Mouse (Mus musculus) lung, embryonic 15.5 days (tissue): ENCODE data around the gene Hnrnpk. TPM values are rescaled to one million over a fixed set of nuclear protein-coding genes. Genes with fewer than 3 reads are reported as not detected.
"Not testable (repeated sequence)": the region's sequence is repeated elsewhere in the genome, so short reads cannot be mapped to it uniquely, and the experiment has no call there.

ENCODE experiments used
- ATAC-seq: fragments of 200-750 bp; cut with Nextera tagmentation; 2 replicates; pipeline ENCODE4 v1.8.0; 2017; ENCODE audit warnings: moderate number of reproducible peaks, borderline replicate concordance; ENCODE audit not compliant: low FRiP score, low TSS enrichment; ENCODE audit errors: extremely low read depth
- H3K27ac ChIP-seq: fragments of 300-500 bp; sonication (generic); 2 replicates; pipeline ENCODE4 v1.5.1; 2015; ENCODE audit warnings: moderate library complexity, mild to moderate bottlenecking, inconsistent platforms
- H3K27me3 ChIP-seq: fragments of 300-500 bp; sonication (generic); 2 replicates; pipeline ENCODE4 v1.6.1; 2015; ENCODE audit warnings: inconsistent platforms
- H3K36me3 ChIP-seq: fragments of 300-500 bp; sonication (generic); 2 replicates; pipeline ENCODE4 v1.6.1; 2015; ENCODE audit warnings: inconsistent platforms
- H3K4me1 ChIP-seq: fragments of 300-500 bp; sonication (generic); 2 replicates; pipeline ENCODE4 v1.6.1; 2015; ENCODE audit warnings: inconsistent platforms
- H3K4me2 ChIP-seq: fragments of 300-500 bp; sonication (generic); 2 replicates; pipeline ENCODE4 v1.6.1; 2015; ENCODE audit warnings: inconsistent platforms, mild to moderate bottlenecking, moderate library complexity
- H3K4me3 ChIP-seq: fragments of 300-500 bp; sonication (generic); 2 replicates; pipeline ENCODE4 v1.5.1; 2015; ENCODE audit warnings: mild to moderate bottlenecking, inconsistent platforms
- H3K9ac ChIP-seq: fragments of 300-500 bp; sonication (generic); 2 replicates; pipeline ENCODE4 v1.6.1; 2015; ENCODE audit warnings: inconsistent platforms
- H3K9me3 ChIP-seq: fragments of 300-500 bp; sonication (generic); 2 replicates; pipeline ENCODE4 v1.6.1; 2016; ENCODE audit warnings: inconsistent platforms
- WGBS: fragments of 180-500 bp; shearing (Covaris S2); methylation state at CpG from one replicate; pipeline ENCODE4 v1.1.7; 2015; 5-methylcytosine and 5-hydroxymethylcytosine counted together
- polyA plus RNA-seq: library from polyadenylated mRNA; unstranded; fragments of >200 nt; fragmentation: Nextera tagmentation; extraction: Ambion mirVana; gene quantifications from 2 replicates; pipeline ENCODE4 v1.2.1, GENCODE M21; 2015

Hnrnpk gene
- polyA plus RNA-seq, 1 experiment from 2014 or later: 1,649 TPM

DNA sequence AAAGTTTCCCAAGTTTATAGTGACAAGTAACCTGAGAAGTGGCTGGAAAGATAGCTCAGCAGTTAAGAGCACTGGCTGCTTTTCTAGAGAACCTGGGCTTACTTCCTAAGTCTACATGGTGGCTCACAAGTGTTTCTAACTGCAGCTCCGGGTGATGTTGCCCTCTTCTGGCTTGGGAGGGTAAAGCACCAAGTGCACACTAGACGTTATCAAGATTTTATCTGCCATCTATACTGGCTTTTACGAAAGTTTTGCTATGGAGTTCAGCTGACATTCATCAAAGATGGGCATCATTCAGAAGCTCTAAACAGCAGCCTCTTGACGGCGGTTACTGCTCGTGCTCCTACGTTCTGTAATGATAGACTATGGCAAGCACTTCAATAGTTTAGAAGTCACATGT lies 15.2 kb downstream of the Hnrnpk start:
- Histone ChIP-seq H3K27me3 (no peaks in the 10 kb centered on the region), H3K4me1 (peaks cover 11% of the 10 kb centered on the region), H3K4me3 (no peak overlapping the region), H3K36me3 (peaks cover 28% of the 10 kb centered on the region), H3K4me2 (no peak overlapping the region), H3K27ac (no peak overlapping the region), H3K9me3 (no peaks in the 10 kb centered on the region), H3K9ac (no peak overlapping the region)
- WGBS: 5% methylated on average over 7 of the region's 7 CpGs
- peak; percentile 53; the same call in 1 of the 2 replicates for ATAC-seq

DNA sequence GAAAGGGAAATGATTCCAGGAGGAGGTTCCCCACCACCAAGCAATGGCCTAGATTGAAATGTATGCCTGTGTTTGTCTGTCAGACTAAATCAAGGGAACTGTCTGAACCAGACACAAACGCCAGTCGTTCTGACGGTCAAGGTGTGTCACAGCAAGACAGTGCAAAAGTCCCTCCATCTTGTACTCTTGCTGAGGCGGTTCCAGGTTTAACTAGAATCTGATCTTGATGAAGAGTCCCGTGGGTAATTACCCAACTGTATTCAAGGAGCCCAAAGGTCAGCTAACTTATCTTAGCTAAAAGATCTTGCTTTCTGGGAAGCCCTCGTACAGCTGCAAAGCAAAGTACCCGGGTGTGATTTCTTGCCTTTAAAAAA lies 17.6 kb downstream of the Hnrnpk start:
- H3K4me2 ChIP-seq: peak overlapping the region; percentile 95
- peak overlapping the region; percentile 88 for H3K4me3 ChIP-seq
- no peak for ATAC-seq
- peaks cover 4% of the 10 kb centered on the region; the same call in 1 of the 2 replicates for H3K9me3 ChIP-seq
- H3K27me3 ChIP-seq: no peaks in the 10 kb centered on the region
- peaks cover 30% of the 10 kb centered on the region for H3K36me3 ChIP-seq
- H3K9ac ChIP-seq: peak overlapping the region; percentile 83; the same call in 1 of the 2 replicates
- H3K27ac ChIP-seq: no peak overlapping the region
- H3K4me1 ChIP-seq: peaks cover 11% of the 10 kb centered on the region
- 77% methylated on average over 7 of the region's 7 CpGs for WGBS

DNA sequence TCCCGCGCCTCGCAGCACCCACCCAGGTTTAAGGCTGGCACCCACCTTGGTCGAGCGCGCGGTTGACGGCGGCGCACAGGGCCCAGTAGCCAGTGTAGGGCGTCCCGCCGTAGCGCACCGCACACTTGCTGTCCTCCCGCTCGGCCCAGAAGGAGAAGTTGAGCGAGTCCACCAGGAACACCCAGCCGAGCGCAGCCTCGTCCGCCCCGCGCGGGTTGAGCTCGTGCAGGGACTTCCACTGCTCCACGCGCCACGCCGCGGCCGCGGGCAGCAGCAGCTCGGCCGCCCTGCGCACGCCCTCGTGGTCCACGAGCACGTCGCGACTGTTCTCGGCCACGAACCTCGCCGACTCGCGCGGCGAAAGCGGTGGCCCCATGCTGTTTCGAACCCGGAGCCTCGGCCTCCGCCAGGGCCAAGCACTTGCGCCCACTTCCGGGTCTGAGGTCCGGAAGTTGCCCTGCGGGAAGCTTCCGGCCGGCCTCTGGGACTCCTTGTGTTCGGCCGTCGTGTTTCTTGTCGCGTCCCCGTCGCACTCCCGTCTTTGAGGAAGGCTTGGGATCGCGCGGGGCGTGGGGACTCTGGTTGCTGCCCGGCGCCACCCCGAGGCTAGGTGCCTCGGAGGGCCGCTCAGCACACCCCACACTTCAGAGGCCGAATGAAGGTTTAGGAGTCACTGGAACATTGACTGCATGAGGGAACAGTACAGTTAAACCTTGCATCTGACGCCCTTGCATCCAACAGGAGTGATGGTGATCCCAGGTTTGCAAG lies 18.2 kb downstream of the Hnrnpk start, which contains the start of gene 2210016F16Rik:
Gene 2210016F16Rik (minus strand): TSS at position 447 of the 768 bp plus-strand sequence.
- peak; percentile 72 for ATAC-seq
- H3K4me2 ChIP-seq: peak within 1 kb of the TSS; percentile 95
- H3K9ac ChIP-seq: peak within 1 kb of the TSS; percentile 83
- H3K27ac ChIP-seq: peak within 1 kb of the TSS; percentile 59
- peak within 1 kb of the TSS; percentile 88 for H3K4me3 ChIP-seq
- H3K9me3 ChIP-seq: peaks cover 6% of the 10 kb centered on the region; the same call in 1 of the 2 replicates
- H3K4me1 ChIP-seq: peaks cover 11% of the 10 kb centered on the region
- H3K36me3 ChIP-seq: peaks cover 30% of the 10 kb centered on the region
- no peaks in the 10 kb centered on the region for H3K27me3 ChIP-seq
- 2% methylated on average over 79 of the region's 80 CpGs for WGBS

DNA sequence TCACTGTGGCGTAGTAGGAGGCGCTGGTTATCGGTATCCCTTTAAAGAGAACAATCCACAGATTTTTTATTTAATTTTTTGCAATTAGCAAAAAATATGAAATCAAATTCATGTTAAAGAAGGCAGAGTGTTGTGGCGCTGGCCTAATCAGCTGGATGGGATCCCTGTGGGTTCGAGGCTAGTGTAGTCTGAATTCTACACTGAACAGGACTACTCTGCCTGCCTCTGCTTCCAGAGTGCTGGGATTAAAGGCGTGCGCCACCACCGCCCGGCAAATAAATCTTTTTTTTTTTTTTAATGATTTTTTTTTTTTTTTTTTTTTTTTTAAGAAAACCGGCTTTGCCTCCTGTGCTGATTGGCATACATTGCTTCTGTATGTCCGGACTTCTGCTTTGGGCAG lies 18.8 kb downstream of the Hnrnpk start:
- H3K4me2 ChIP-seq: peak overlapping the region; percentile 95
- H3K27me3 ChIP-seq: no peaks in the 10 kb centered on the region
- H3K36me3 ChIP-seq: peaks cover 26% of the 10 kb centered on the region
- peaks cover 8% of the 10 kb centered on the region; the same call in 1 of the 2 replicates for H3K9me3 ChIP-seq
- H3K4me1 ChIP-seq: peaks cover 11% of the 10 kb centered on the region
- ATAC-seq: no peak
- peak overlapping the region; percentile 88 for H3K4me3 ChIP-seq
- WGBS: 40% methylated on average over 11 of the region's 11 CpGs
- H3K27ac ChIP-seq: no peak overlapping the region
- H3K9ac ChIP-seq: peak overlapping the region; percentile 83

DNA sequence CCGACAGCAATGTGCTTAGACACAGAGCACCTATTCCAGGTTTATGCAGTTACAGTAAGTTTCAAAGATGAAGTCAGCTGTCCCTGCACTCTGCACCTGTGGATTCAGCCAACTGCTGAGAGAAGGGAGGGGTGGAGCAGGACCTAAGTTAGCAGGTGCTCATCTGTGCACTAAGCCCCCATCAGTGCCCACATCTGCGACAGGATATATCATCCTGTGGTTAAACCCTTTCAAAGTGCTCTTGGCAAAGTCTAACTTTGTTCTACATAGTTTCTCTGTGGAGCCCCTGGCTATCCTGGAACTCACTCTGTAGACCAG lies 30.0 kb downstream of the Hnrnpk start:
- Histone ChIP-seq H3K36me3 (no peaks in the 10 kb centered on the region), H3K4me3 (no peak overlapping the region), H3K4me2 (no peak overlapping the region), H3K27me3 (no peaks in the 10 kb centered on the region), H3K9me3 (no peaks in the 10 kb centered on the region; the same call in 1 of the 2 replicates), H3K4me1 (0 out of 2 replicates have a peak, but pooled peaks cover 5% of the 10 kb centered on the region), H3K27ac (no peak overlapping the region), H3K9ac (no peak overlapping the region)
- ATAC-seq: no peak
- WGBS: 78% methylated on average over 2 of the region's 2 CpGs

DNA sequence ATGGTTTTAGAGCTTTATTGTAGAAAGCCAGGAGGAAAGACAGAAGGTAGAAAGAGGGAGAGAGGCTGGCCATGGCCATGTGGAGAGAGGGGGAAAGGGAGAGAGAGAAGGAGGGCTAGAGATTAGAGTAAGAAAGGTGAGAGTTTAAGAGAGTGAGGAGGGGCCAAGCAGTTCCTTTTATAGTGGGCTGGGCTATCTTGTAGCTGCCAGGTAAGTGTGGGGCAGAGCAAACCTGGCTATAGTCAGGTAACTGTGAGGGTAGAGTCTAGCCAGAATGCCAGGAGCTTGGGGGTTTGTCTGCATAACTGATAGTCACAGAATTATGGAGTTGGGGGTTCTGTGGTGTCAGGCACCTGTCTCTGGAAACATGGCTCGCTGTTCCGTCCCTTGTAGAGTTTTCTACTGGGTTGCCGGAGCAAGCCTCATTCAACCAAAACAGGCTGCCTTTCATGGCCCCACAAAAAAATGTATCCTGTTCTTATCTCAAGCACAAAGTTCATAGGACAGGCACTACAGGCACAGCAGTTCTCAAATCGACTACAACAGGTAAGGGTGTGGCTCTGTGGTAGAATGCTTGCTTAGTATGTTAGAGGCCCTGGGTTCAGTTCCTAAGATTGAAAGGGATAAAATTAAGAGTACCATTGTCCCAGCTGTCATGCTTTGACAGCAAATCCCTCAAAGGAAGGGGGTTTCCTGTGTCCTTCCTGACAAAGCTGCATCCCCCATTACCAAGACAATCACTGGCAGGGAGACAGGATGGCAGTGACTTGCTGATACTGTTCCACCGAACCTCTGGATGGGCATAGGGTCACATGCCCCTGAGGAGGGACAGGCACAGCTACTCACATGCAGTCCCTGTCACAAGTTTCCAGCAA lies 30.6 kb downstream of the Hnrnpk start:
- ATAC-seq: 0 out of 2 replicates have a peak, but pooled peaks have one; percentile 19
- H3K9me3 ChIP-seq: no peaks in the 10 kb centered on the region; the same call in 1 of the 2 replicates
- no peaks in the 10 kb centered on the region for H3K36me3 ChIP-seq
- 74% methylated on average over 5 of the region's 5 CpGs for WGBS
- no peak overlapping the region for H3K9ac ChIP-seq
- H3K4me2 ChIP-seq: no peak overlapping the region
- H3K27ac ChIP-seq: no peak overlapping the region
- 0 out of 2 replicates have a peak, but pooled peaks cover 5% of the 10 kb centered on the region for H3K4me1 ChIP-seq
- no peaks in the 10 kb centered on the region for H3K27me3 ChIP-seq
- H3K4me3 ChIP-seq: no peak overlapping the region

DNA sequence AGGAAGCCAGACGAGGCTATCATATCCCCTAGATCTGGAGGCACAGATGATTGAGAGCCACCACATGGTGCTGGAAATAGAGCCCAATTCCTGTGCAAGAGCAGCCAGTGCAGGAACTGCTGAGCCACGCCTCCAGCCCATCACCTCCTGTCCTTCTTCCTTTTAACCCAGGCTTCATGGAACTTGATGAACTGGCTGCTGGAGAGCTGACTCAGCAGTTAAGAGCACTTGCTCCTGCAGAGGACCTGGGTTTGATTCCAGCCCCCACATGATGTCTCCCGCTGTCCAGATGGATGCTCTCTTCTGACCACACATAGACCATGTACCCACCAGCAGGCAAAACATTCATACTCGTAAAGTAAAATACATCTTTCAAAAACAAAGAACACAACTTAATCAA lies 34.3 kb downstream of the Hnrnpk start:
- Histone ChIP-seq H3K4me3 (no peak overlapping the region), H3K4me2 (no peak overlapping the region), H3K9me3 (no peaks in the 10 kb centered on the region), H3K9ac (no peak overlapping the region), H3K4me1 (0 out of 2 replicates have a peak, but pooled peaks cover 5% of the 10 kb centered on the region), H3K27ac (no peak overlapping the region), H3K27me3 (no peaks in the 10 kb centered on the region), H3K36me3 (no peaks in the 10 kb centered on the region)
- 58% methylated on average over 4 of the region's 4 CpGs for WGBS
- ATAC-seq: no peak

DNA sequence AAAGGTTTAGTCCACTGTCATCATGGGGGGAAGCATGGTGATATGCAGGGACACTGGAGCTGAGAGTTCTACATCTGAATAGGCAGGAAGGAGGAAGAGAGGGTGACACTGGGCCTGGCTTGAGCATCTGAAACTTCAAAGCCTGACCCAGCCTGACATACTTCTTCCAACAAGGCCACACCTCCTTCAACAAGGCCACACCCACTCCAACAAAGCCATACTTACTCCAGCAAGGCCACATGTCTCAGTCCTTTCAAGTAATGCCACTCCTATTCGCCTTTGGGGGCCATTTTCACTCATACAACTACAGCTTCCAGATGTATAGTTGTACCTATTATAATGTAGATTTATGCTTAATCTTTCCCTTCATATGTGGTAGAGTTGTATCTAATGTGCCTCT lies 35.5 kb downstream of the Hnrnpk start:
- Histone ChIP-seq H3K4me1 (0 out of 2 replicates have a peak, but pooled peaks cover 4% of the 10 kb centered on the region), H3K9me3 (no peaks in the 10 kb centered on the region), H3K4me2 (no peak overlapping the region), H3K9ac (no peak overlapping the region), H3K4me3 (no peak overlapping the region), H3K27ac (no peak overlapping the region), H3K27me3 (no peaks in the 10 kb centered on the region), H3K36me3 (no peaks in the 10 kb centered on the region)
- ATAC-seq: no peak
- 55% methylated on average over 1 of the region's 1 CpGs for WGBS

DNA sequence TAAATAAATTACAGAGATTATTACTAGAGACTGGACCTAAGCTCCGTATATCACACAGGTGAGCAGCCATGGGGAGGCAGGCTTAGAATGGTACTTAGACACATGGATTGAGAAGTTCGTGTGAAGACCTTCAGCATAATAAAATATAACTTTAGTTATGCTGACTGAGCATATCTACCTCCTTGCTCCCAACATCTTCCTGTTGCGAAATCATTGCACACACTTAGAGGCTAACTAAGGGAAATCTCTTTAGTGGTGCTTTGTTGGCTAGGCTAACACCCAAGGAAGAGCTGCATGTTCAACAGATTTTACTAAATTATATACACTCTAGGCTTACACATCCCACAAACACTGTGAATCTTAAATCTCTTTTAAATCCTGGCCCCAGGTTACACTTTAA lies 36.8 kb downstream of the Hnrnpk start:
- H3K9me3 ChIP-seq: no peaks in the 10 kb centered on the region
- H3K27ac ChIP-seq: no peak overlapping the region
- no peaks in the 10 kb centered on the region for H3K4me1 ChIP-seq
- H3K36me3 ChIP-seq: no peaks in the 10 kb centered on the region
- ATAC-seq: no peak
- no peak overlapping the region for H3K4me2 ChIP-seq
- WGBS: 82% methylated on average over 3 of the region's 3 CpGs
- no peak overlapping the region for H3K9ac ChIP-seq
- no peaks in the 10 kb centered on the region for H3K27me3 ChIP-seq
- no peak overlapping the region for H3K4me3 ChIP-seq

DNA sequence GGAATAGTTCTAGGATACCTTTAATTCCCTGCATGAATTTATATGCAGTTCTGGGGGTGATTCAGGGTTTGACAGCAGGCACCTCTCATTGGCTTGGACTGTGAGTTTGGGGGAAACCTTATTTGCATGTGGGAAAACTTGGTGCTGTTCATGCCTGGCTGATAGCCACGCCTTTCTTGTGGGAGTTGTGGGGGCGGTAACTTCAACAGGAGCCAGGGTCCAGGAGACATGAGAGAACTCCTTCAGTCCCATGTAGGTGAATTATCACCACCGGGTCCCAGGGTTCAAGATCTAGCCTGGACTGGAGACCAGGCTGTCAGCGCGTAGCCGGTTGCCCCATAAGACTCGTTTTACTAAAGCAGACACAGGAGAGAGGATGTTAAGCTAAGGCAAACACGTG lies 38.0 kb downstream of the Hnrnpk start:
- not testable (repeated sequence) for H3K4me1 ChIP-seq, ATAC-seq, H3K9ac ChIP-seq, H3K9me3 ChIP-seq, H3K27me3 ChIP-seq, H3K36me3 ChIP-seq, H3K4me3 ChIP-seq, H3K4me2 ChIP-seq, H3K27ac ChIP-seq
- 78% methylated on average over 8 of the region's 8 CpGs for WGBS

DNA sequence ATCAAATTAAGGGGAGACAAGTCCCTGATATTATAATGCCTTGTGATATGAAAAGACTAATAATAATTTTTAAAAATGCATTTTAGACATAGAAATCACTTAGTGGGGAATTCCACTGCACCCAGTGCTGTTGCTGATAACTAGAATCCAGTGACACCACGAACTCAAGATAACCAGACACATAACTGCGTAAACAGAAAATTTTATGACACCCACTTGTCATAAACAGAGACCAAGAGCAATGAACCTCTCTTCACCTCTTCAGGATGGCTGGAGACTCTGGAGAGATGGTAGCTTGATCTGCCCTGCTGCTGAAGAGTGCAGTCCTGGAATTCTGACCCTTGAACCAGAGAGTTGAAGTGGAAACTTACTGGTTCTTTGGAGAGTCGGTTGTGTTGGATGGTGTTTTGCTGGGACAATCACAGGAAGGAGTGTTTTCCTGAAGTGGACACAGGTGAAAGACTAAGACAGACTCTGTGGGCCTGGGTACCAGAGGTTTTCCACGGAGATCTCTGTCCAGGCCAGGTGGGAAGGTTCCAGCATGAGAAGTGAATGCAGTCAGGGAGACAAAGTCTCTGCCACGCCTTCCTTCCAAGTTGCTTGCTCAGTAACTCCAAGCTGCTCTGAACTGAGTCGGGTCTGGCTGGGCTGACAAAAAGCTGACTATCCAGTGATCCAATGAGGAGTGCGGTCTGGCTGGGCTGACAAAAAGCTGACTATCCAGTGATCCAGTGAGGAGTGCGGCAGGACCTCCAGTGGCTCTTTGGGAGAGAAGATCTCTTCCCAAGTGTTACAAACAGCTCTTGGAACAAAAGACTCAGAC lies 38.6 kb downstream of the Hnrnpk start:
- ATAC-seq: no peak
- WGBS: 63% methylated on average over 8 of the region's 8 CpGs

More for the DNA sequence above, 38.6 kb downstream of the Hnrnpk start:
- Histone ChIP-seq H3K9me3 (no peaks in the 10 kb centered on the region), H3K36me3 (no peaks in the 10 kb centered on the region), H3K27me3 (no peaks in the 10 kb centered on the region), H3K4me1 (no peaks in the 10 kb centered on the region; the same call in 1 of the 2 replicates), H3K4me3 (no peak overlapping the region), H3K9ac (no peak overlapping the region), H3K4me2 (no peak overlapping the region), H3K27ac (no peak overlapping the region)
